Mouse (Mus musculus) embryonic facial prominence, embryonic 10.5 days (tissue): ENCODE measurements around the gene Slc20a1. TPM values are rescaled to one million over a fixed set of nuclear protein-coding genes. Genes with fewer than 3 reads are reported as not detected.

Experiments
- DNase-seq: peaks from one replicate; pipeline ENCODE4 v3.0.0-alpha.2; 2017; ENCODE audit warnings: low spot score
- H3K27ac ChIP-seq: fragments of 300-500 bp; sonication (generic); replicated peaks from 2 replicates; pipeline ENCODE4 v1.5.1; 2016; ENCODE audit warnings: mild to moderate bottlenecking
- H3K27me3 ChIP-seq: fragments of 300-500 bp; sonication (generic); replicated peaks from 2 replicates; pipeline ENCODE4 v1.6.1; 2016; ENCODE audit warnings: low read depth, mild to moderate bottlenecking; ENCODE audit not compliant: poor library complexity, severe bottlenecking
- H3K36me3 ChIP-seq: fragments of 300-500 bp; sonication (generic); replicated peaks from 2 replicates; pipeline ENCODE4 v1.6.1; 2016; ENCODE audit warnings: mild to moderate bottlenecking, moderate library complexity
- H3K4me1 ChIP-seq: fragments of 300-500 bp; sonication (generic); 2 replicates; pipeline ENCODE4 v1.6.1; 2016
- H3K4me3 ChIP-seq: fragments of 300-500 bp; sonication (generic); 2 replicates; pipeline ENCODE4 v1.5.1; 2016; ENCODE audit warnings: mild to moderate bottlenecking, moderate library complexity
- H3K9me3 ChIP-seq: fragments of 300-500 bp; sonication (generic); 2 replicates; pipeline ENCODE4 v1.6.1; 2016; ENCODE audit warnings: mild to moderate bottlenecking
- WGBS: fragments of 180-500 bp; shearing (Covaris S2); methylation state at CpG from one replicate; pipeline ENCODE4 v1.1.7; 2016; 5-methylcytosine and 5-hydroxymethylcytosine counted together
- polyA plus RNA-seq: library from polyadenylated mRNA; unstranded; fragments of >200 nt; fragmentation: Nextera tagmentation; extraction: Ambion mirVana; gene quantifications from 2 replicates; pipeline ENCODE4 v1.2.1, GENCODE M21; 2016

Slc20a1 gene
- polyA plus RNA-seq, 1 experiment from 2014 or later = 50.4 TPM

GRCm38 (mm10) chr2:129234731-129235130, 36.2 kb downstream of the Slc20a1 start:
- Histone ChIP-seq H3K27me3 (no peaks in the 10 kb centered on the region), H3K4me3 (no peak overlapping the region), H3K36me3 (no peaks in the 10 kb centered on the region), H3K27ac (no peak overlapping the region), H3K4me1 (no peaks in the 10 kb centered on the region), H3K9me3 (no peaks in the 10 kb centered on the region)
- 86% methylated on average over 2 of the region's 2 CpGs for WGBS
- DNase-seq = no peak

- 76% methylated on average over 4 of the region's 4 CpGs for WGBS
- Histone ChIP-seq H3K4me1 (peaks cover 10% of the 10 kb centered on the region), H3K9me3 (no peaks in the 10 kb centered on the region), H3K4me3 (no peak overlapping the region), H3K27ac (no peak overlapping the region), H3K36me3 (no peaks in the 10 kb centered on the region), H3K27me3 (no peaks in the 10 kb centered on the region)
- no peak for DNase-seq
Observed at GRCm38 (mm10) chr2:129236526-129236925, 38.0 kb downstream of the Slc20a1 start.

GRCm38 (mm10) chr2:129240726-129241432, 42.3 kb downstream of the Slc20a1 start:
- DNase-seq = no peak
- no peaks in the 10 kb centered on the region for H3K27me3 ChIP-seq
- 71% methylated on average over 9 of the region's 9 CpGs for WGBS
- no peak overlapping the region for H3K4me3 ChIP-seq
- no peaks in the 10 kb centered on the region for H3K9me3 ChIP-seq
- peak overlapping the region; percentile 55; the same call in 1 of the 2 replicates for H3K27ac ChIP-seq
- H3K36me3 ChIP-seq = no peaks in the 10 kb centered on the region
- peaks cover 24% of the 10 kb centered on the region for H3K4me1 ChIP-seq

- no peak overlapping the region for H3K4me3 ChIP-seq
- H3K27ac ChIP-seq = no peak overlapping the region
- DNase-seq = no peak
- H3K9me3 ChIP-seq = no peaks in the 10 kb centered on the region
- H3K36me3 ChIP-seq = no peaks in the 10 kb centered on the region
- peaks cover 24% of the 10 kb centered on the region for H3K4me1 ChIP-seq
- no peaks in the 10 kb centered on the region for H3K27me3 ChIP-seq
- 49% methylated on average over 7 of the region's 7 CpGs for WGBS
Observed at GRCm38 (mm10) chr2:129241845-129242833, 43.6 kb downstream of the Slc20a1 start.

GRCm38 (mm10) chr2:129243005-129243404, 44.4 kb downstream of the Slc20a1 start:
- Histone ChIP-seq H3K4me1 (peaks cover 24% of the 10 kb centered on the region), H3K27me3 (no peaks in the 10 kb centered on the region), H3K36me3 (no peaks in the 10 kb centered on the region), H3K4me3 (no peak overlapping the region), H3K27ac (no peak overlapping the region), H3K9me3 (no peaks in the 10 kb centered on the region)
- 93% methylated on average over 4 of the region's 4 CpGs for WGBS
- DNase-seq = no peak

- Histone ChIP-seq H3K27ac (no peak overlapping the region), H3K27me3 (no peaks in the 10 kb centered on the region), H3K4me1 (peaks cover 24% of the 10 kb centered on the region), H3K4me3 (no peak overlapping the region), H3K36me3 (no peaks in the 10 kb centered on the region), H3K9me3 (no peaks in the 10 kb centered on the region)
- 51% methylated on average over 9 of the region's 9 CpGs for WGBS
- DNase-seq = no peak
Observed at GRCm38 (mm10) chr2:129243786-129244185, 45.2 kb downstream of the Slc20a1 start.

- Histone ChIP-seq H3K27me3 (no peaks in the 10 kb centered on the region), H3K36me3 (no peaks in the 10 kb centered on the region), H3K27ac (no peak overlapping the region), H3K4me3 (no peak overlapping the region), H3K9me3 (no peaks in the 10 kb centered on the region), H3K4me1 (peaks cover 24% of the 10 kb centered on the region)
- no peak for DNase-seq
- WGBS = 81% methylated on average over 20 of the region's 20 CpGs
Observed at GRCm38 (mm10) chr2:129244446-129245120, 46.0 kb downstream of the Slc20a1 start.

- H3K36me3 ChIP-seq = no peaks in the 10 kb centered on the region
- H3K4me1 ChIP-seq = peaks cover 23% of the 10 kb centered on the region
- DNase-seq = no peak
- H3K9me3 ChIP-seq = no peaks in the 10 kb centered on the region
- H3K27me3 ChIP-seq = no peaks in the 10 kb centered on the region
- no peak overlapping the region for H3K4me3 ChIP-seq
- 56% methylated on average over 5 of the region's 5 CpGs for WGBS
- no peak overlapping the region for H3K27ac ChIP-seq
Observed at GRCm38 (mm10) chr2:129245618-129246017, 47.1 kb downstream of the Slc20a1 start.

GRCm38 (mm10) chr2:129246436-129246835, 47.9 kb downstream of the Slc20a1 start:
- DNase-seq = no peak
- no peak overlapping the region for H3K4me3 ChIP-seq
- H3K4me1 ChIP-seq = peaks cover 15% of the 10 kb centered on the region
- H3K36me3 ChIP-seq = no peaks in the 10 kb centered on the region
- no peaks in the 10 kb centered on the region for H3K9me3 ChIP-seq
- 79% methylated on average over 7 of the region's 7 CpGs for WGBS
- H3K27ac ChIP-seq = no peak overlapping the region
- no peaks in the 10 kb centered on the region for H3K27me3 ChIP-seq

- H3K4me3 ChIP-seq = no peak overlapping the region
- WGBS = 93% methylated on average over 12 of the region's 12 CpGs
- DNase-seq = no peak
Observed at GRCm38 (mm10) chr2:129246924-129247323, 48.4 kb downstream of the Slc20a1 start.

GRCm38 (mm10) chr2:129247707-129248121, 49.1 kb downstream of the Slc20a1 start:
- no peak overlapping the region for H3K4me3 ChIP-seq
- no peak for DNase-seq
- peaks cover 7% of the 10 kb centered on the region; the same call in 1 of the 2 replicates for H3K4me1 ChIP-seq
- no peak overlapping the region for H3K27ac ChIP-seq
- H3K9me3 ChIP-seq = no peaks in the 10 kb centered on the region
- no peaks in the 10 kb centered on the region for H3K36me3 ChIP-seq
- WGBS = 90% methylated on average over 7 of the region's 7 CpGs
- H3K27me3 ChIP-seq = no peaks in the 10 kb centered on the region

More at GRCm38 (mm10) chr2:129246924-129247323, 48.4 kb downstream of the Slc20a1 start:
- Histone ChIP-seq H3K36me3 (no peaks in the 10 kb centered on the region), H3K4me1 (peaks cover 12% of the 10 kb centered on the region), H3K27ac (no peak overlapping the region), H3K9me3 (no peaks in the 10 kb centered on the region), H3K27me3 (no peaks in the 10 kb centered on the region)

GRCm38 (mm10) chr2:129249321-129249720, 50.8 kb downstream of the Slc20a1 start:
- peaks cover 9% of the 10 kb centered on the region; the same call in 1 of the 2 replicates for H3K4me1 ChIP-seq
- H3K9me3 ChIP-seq = no peaks in the 10 kb centered on the region
- no peaks in the 10 kb centered on the region for H3K27me3 ChIP-seq
- H3K36me3 ChIP-seq = no peaks in the 10 kb centered on the region
- no peak overlapping the region for H3K27ac ChIP-seq
- DNase-seq = no peak
- H3K4me3 ChIP-seq = no peak overlapping the region
- whole genome bisulfite sequencing = 75% methylated on average over 1 of the region's 1 CpGs
